Mouse (Mus musculus) liver, adult (tissue): Measurements from ENCODE around the gene Abhd2.
A peak's percentile ranks its signal among the peaks of the same experiment; 100 is the strongest.

Source experiments
- GATA4 ChIP-seq: IDR thresholded peaks from 2 replicates; pipeline ENCODE4 v1.6.1; 2014; ENCODE audit warnings: mild to moderate bottlenecking, low read length; ENCODE audit not compliant: insufficient replicate concordance

The Abhd2 gene

GRCm38 (mm10) chr7:79323855-79324254 lies 50.9 kb downstream of the Abhd2 start:
- TF ChIP-seq GATA4, result no peak

GRCm38 (mm10) chr7:79328769-79329168 lies 55.8 kb downstream of the Abhd2 start:
- no peak for TF ChIP-seq GATA4

GRCm38 (mm10) chr7:79331197-79331596 lies 58.2 kb downstream of the Abhd2 start:
- TF ChIP-seq GATA4, result no peak

- TF ChIP-seq GATA4, result no peak
Observed at GRCm38 (mm10) chr7:79333419-79333818, 60.4 kb downstream of the Abhd2 start.

- TF ChIP-seq GATA4, result no peak
Observed at GRCm38 (mm10) chr7:79336362-79336910, 63.4 kb downstream of the Abhd2 start.

- TF ChIP-seq GATA4, result no peak
Observed at GRCm38 (mm10) chr7:79345902-79346301, 72.9 kb downstream of the Abhd2 start.

- TF ChIP-seq GATA4, result no peak
Observed at GRCm38 (mm10) chr7:79346555-79347075, 73.6 kb downstream of the Abhd2 start.

GRCm38 (mm10) chr7:79347108-79347813 lies 74.3 kb downstream of the Abhd2 start:
- no peak for TF ChIP-seq GATA4

- TF ChIP-seq GATA4, result no peak
Observed at GRCm38 (mm10) chr7:79348816-79349215, 75.8 kb downstream of the Abhd2 start.

- TF ChIP-seq GATA4, result no peak
Observed at GRCm38 (mm10) chr7:79349738-79350386, 76.9 kb downstream of the Abhd2 start.

GRCm38 (mm10) chr7:79358350-79359182 lies 85.6 kb downstream of the Abhd2 start:
- TF ChIP-seq GATA4, result peak; percentile 94; the same call in 1 of the 2 replicates

GRCm38 (mm10) chr7:79359183-79359435 lies 86.1 kb downstream of the Abhd2 start:
- no peak for TF ChIP-seq GATA4

GRCm38 (mm10) chr7:79360056-79360455 lies 87.1 kb downstream of the Abhd2 start:
- no peak for TF ChIP-seq GATA4

- TF ChIP-seq GATA4, result no peak
Observed at GRCm38 (mm10) chr7:79362208-79362607, 89.2 kb downstream of the Abhd2 start.

GRCm38 (mm10) chr7:79362830-79363229 lies 89.8 kb downstream of the Abhd2 start:
- no peak for TF ChIP-seq GATA4

- peak; percentile 84; the same call in 1 of the 2 replicates for TF ChIP-seq GATA4
Observed at GRCm38 (mm10) chr7:79363370-79364043, 90.5 kb downstream of the Abhd2 start.

GRCm38 (mm10) chr7:79368664-79369063 lies 95.7 kb downstream of the Abhd2 start:
- TF ChIP-seq GATA4, result no peak
